Mouse (Mus musculus): Measurements from ENCODE around the gene Clec12a. TPM values are rescaled to one million over a fixed set of nuclear protein-coding genes. Genes with fewer than 3 reads are reported as not detected.
A peak's percentile ranks its signal among the peaks of the same experiment; 100 is the strongest.
"Not testable (repeated sequence)": the region's sequence is repeated elsewhere in the genome, so short reads cannot be mapped to it uniquely, and the experiment has no call there.

Gene Clec12a
- polyA plus RNA-seq (2015; fragmentation: Nextera tagmentation; extraction: Ambion mirVana): 1.9 and 2.6 TPM in 2 replicates

- not testable (repeated sequence) for H3K27ac ChIP-seq; H3K4me3 ChIP-seq (replicated peaks); H3K4me2 ChIP-seq; H3K4me1 ChIP-seq; H3K27me3 ChIP-seq (replicated peaks); H3K36me3 ChIP-seq; H3K9ac ChIP-seq; ATAC-seq (ENCODE audit: insufficient read depth, low FRiP score, low read depth); H3K9me3 ChIP-seq
- WGBS: 76% methylated on average over 4 of the region's 4 CpGs
These were observed at the start of gene Clec12a for GRCm38 (mm10) chr6:129342391-129342790. Clec12a (plus strand) TSS chr6:129342691.

DNA sequence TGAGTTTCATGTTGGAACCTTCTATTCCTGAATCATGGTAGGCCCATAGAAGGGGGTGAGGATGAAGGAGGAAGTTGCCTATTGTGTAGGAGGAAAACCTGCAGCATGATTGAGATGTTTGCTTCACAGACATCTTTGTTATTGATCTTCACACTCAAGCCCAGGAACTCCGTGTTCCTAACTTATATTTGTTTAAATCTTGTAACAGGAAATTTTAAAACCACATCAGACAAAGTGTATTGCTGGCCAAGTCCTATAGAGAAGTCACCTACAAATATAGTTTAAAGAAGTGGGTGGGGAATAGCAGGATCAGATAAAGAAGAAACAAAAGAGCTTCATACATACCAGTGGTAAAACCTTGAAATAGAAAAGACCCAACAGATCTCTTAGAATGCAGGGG lies 38.3 kb upstream of the Clec12a start:
- Histone ChIP-seq H3K4me1 (no peaks in the 10 kb centered on the region), H3K9me3 (no peaks in the 10 kb centered on the region), H3K9ac (no peak overlapping the region), H3K36me3 (no peaks in the 10 kb centered on the region), H3K27me3 (replicated peaks) (no peaks in the 10 kb centered on the region), H3K4me2 (no peak overlapping the region), H3K4me3 (replicated peaks) (no peak overlapping the region), H3K27ac (no peak overlapping the region)
- no peak for ATAC-seq (ENCODE audit: insufficient read depth, low FRiP score, low read depth)
- WGBS: 22% methylated on average over 1 of the region's 1 CpGs

- Histone ChIP-seq H3K27me3 (replicated peaks) (no peaks in the 10 kb centered on the region), H3K4me2 (no peak overlapping the region), H3K4me1 (no peaks in the 10 kb centered on the region), H3K9me3 (no peaks in the 10 kb centered on the region), H3K4me3 (replicated peaks) (no peak overlapping the region), H3K36me3 (no peaks in the 10 kb centered on the region), H3K9ac (no peak overlapping the region), H3K27ac (no peak overlapping the region)
- 78% methylated on average over 3 of the region's 3 CpGs for WGBS
- ATAC-seq (ENCODE audit: insufficient read depth, low FRiP score, low read depth): no peak
These were observed 30.0 kb upstream of the Clec12a start for GRCm38 (mm10) chr6:129312499-129312898.

- H3K27me3 ChIP-seq (replicated peaks): no peaks in the 10 kb centered on the region
- no peaks in the 10 kb centered on the region for H3K36me3 ChIP-seq
- H3K4me1 ChIP-seq: no peaks in the 10 kb centered on the region
- no peak for ATAC-seq (ENCODE audit: insufficient read depth, low FRiP score, low read depth)
- no peak overlapping the region for H3K4me3 ChIP-seq (replicated peaks)
- WGBS: 84% methylated on average over 3 of the region's 3 CpGs
- H3K9me3 ChIP-seq: no peaks in the 10 kb centered on the region
- H3K9ac ChIP-seq: no peak overlapping the region
- H3K4me2 ChIP-seq: no peak overlapping the region
- H3K27ac ChIP-seq: no peak overlapping the region
These were observed 27.8 kb upstream of the Clec12a start for GRCm38 (mm10) chr6:129314655-129315168.

DNA sequence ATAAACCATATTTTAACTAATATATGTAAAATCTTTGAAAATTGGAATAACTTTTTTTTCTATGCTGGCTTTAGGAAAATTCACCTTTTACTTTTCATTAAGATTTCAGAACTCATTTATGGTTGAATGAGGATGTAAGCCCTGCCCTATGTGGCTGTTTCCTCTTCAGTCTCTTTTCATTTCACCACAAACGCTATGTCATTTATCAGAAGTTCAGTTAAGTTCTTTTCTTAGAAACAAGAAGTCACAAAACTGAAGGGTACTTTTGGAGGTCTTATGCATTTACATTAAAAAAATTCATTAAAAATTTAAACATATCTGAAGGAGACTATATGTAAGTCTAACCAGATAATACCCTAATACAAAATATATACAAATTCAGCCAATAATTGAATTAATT lies 26.8 kb upstream of the Clec12a start:
- WGBS: 70% methylated on average over 1 of the region's 1 CpGs
- ATAC-seq (ENCODE audit: insufficient read depth, low FRiP score, low read depth): no peak

GRCm38 (mm10) chr6:129316463-129316862 lies 26.0 kb upstream of the Clec12a start:
- Histone ChIP-seq H3K4me3 (replicated peaks) (no peak overlapping the region), H3K9ac (no peak overlapping the region), H3K27ac (no peak overlapping the region), H3K9me3 (no peaks in the 10 kb centered on the region), H3K4me2 (no peak overlapping the region), H3K36me3 (no peaks in the 10 kb centered on the region), H3K27me3 (replicated peaks) (no peaks in the 10 kb centered on the region), H3K4me1 (no peaks in the 10 kb centered on the region)
- 66% methylated on average over 2 of the region's 2 CpGs for WGBS
- no peak for ATAC-seq (ENCODE audit: insufficient read depth, low FRiP score, low read depth)

More for the DNA sequence above, 26.8 kb upstream of the Clec12a start:
- Histone ChIP-seq H3K36me3 (no peaks in the 10 kb centered on the region), H3K27ac (no peak overlapping the region), H3K9me3 (no peaks in the 10 kb centered on the region), H3K9ac (no peak overlapping the region), H3K4me2 (no peak overlapping the region), H3K27me3 (replicated peaks) (no peaks in the 10 kb centered on the region), H3K4me1 (no peaks in the 10 kb centered on the region), H3K4me3 (replicated peaks) (no peak overlapping the region)

DNA sequence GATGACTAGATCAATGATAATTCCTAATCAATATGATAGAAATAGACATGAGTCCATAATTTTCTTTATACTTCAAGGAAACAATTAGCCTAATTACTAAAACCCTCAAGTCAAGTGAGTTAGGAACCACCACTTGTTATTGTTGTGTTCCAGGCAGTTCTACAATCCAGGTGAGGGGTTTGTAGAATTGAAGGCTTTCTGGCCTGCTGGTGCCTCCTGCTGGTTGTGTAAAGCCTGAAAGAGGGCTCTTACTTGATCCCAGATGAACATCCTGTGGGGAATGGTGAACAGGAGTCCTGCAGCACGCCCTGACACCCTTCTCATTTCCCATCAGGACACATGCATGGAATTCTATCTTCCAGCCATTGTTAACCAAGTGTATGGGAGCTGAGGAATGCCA lies 24.1 kb upstream of the Clec12a start:
- H3K36me3 ChIP-seq: no peaks in the 10 kb centered on the region
- H3K4me1 ChIP-seq: no peaks in the 10 kb centered on the region
- H3K9ac ChIP-seq: no peak overlapping the region
- no peak overlapping the region for H3K4me2 ChIP-seq
- no peak for ATAC-seq (ENCODE audit: insufficient read depth, low FRiP score, low read depth)
- no peak overlapping the region for H3K4me3 ChIP-seq (replicated peaks)
- WGBS: 48% methylated on average over 1 of the region's 1 CpGs
- H3K27ac ChIP-seq: no peak overlapping the region
- no peaks in the 10 kb centered on the region for H3K27me3 ChIP-seq (replicated peaks)
- H3K9me3 ChIP-seq: no peaks in the 10 kb centered on the region

DNA sequence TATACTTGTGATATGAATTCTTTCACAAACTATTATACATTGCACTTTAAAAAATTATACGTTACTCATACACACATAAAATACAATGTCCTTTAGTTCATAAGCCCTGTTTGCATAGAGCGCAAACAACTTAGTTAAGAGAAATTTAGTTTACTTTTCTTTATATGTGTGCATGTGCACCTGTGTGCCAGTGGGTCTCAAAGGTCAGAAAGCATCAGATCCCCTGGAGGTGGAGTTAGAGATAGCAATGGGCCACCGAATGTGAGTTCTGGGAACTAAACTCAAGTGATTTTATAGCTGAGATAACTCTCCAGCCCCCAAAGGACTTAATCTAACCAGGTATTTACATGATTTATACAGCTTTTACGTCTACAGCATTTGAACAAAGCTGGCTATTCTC lies 23.2 kb upstream of the Clec12a start:
- H3K27me3 ChIP-seq (replicated peaks): no peaks in the 10 kb centered on the region
- H3K9me3 ChIP-seq: no peaks in the 10 kb centered on the region
- no peaks in the 10 kb centered on the region for H3K4me1 ChIP-seq
- no peak overlapping the region for H3K9ac ChIP-seq
- no peak for ATAC-seq (ENCODE audit: insufficient read depth, low FRiP score, low read depth)
- H3K4me3 ChIP-seq (replicated peaks): no peak overlapping the region
- no peak overlapping the region for H3K4me2 ChIP-seq
- H3K36me3 ChIP-seq: no peaks in the 10 kb centered on the region
- WGBS: 61% methylated on average over 4 of the region's 4 CpGs
- H3K27ac ChIP-seq: no peak overlapping the region

- Histone ChIP-seq H3K27ac (no peak overlapping the region), H3K36me3 (no peaks in the 10 kb centered on the region), H3K9me3 (no peaks in the 10 kb centered on the region), H3K4me3 (replicated peaks) (no peak overlapping the region), H3K9ac (no peak overlapping the region), H3K27me3 (replicated peaks) (no peaks in the 10 kb centered on the region), H3K4me1 (no peaks in the 10 kb centered on the region), H3K4me2 (no peak overlapping the region)
- ATAC-seq (ENCODE audit: insufficient read depth, low FRiP score, low read depth): no peak
- 67% methylated on average over 1 of the region's 1 CpGs for WGBS
These were observed 16.5 kb upstream of the Clec12a start for GRCm38 (mm10) chr6:129326016-129326415.

GRCm38 (mm10) chr6:129326568-129327150 lies 15.8 kb upstream of the Clec12a start:
- no peak for ATAC-seq (ENCODE audit: insufficient read depth, low FRiP score, low read depth)
- no peaks in the 10 kb centered on the region for H3K27me3 ChIP-seq (replicated peaks)
- no peak overlapping the region for H3K4me3 ChIP-seq (replicated peaks)
- H3K4me2 ChIP-seq: no peak overlapping the region
- no peaks in the 10 kb centered on the region for H3K9me3 ChIP-seq
- no peaks in the 10 kb centered on the region for H3K4me1 ChIP-seq
- H3K9ac ChIP-seq: no peak overlapping the region
- H3K27ac ChIP-seq: no peak overlapping the region
- H3K36me3 ChIP-seq: no peaks in the 10 kb centered on the region
- 53% methylated on average over 13 of the region's 13 CpGs for WGBS

DNA sequence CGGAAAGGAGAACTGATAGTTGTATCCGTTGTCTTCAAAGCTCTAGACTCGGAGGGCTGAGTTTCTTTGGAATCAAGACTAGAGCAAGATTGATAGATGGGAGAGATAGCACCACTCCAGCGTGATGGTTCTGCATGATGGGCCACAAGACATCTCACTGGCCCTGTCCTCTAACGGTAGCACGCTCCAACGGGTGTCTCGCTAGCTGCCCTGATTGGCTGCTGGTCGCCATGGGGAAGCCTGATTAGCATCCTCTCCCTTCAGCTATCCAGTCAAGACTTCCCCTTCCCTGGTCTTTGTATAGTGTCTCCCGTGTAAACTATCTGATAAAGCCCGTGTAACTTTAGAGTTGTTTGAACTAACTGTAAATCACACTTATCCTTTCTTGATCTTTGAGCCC lies 10.9 kb upstream of the Clec12a start, which contains the start of gene 4922502D21Rik:
TSS of gene 4922502D21Rik (minus strand) at position 187 of the 400 bp plus-strand sequence.
- no peak within 1 kb of the TSS for H3K27ac ChIP-seq
- H3K27me3 ChIP-seq (replicated peaks): no peaks in the 10 kb centered on the region
- H3K4me3 ChIP-seq (replicated peaks): no peak within 1 kb of the TSS
- H3K4me2 ChIP-seq: no peak within 1 kb of the TSS
- H3K4me1 ChIP-seq: no peaks in the 10 kb centered on the region
- H3K9me3 ChIP-seq: no peaks in the 10 kb centered on the region
- H3K9ac ChIP-seq: no peak within 1 kb of the TSS
- H3K36me3 ChIP-seq: no peaks in the 10 kb centered on the region
- WGBS: 48% methylated on average over 11 of the region's 11 CpGs
- no peak for ATAC-seq (ENCODE audit: insufficient read depth, low FRiP score, low read depth)

- Histone ChIP-seq H3K4me1 (no peaks in the 10 kb centered on the region), H3K27ac (no peak overlapping the region), H3K36me3 (no peaks in the 10 kb centered on the region), H3K9me3 (no peaks in the 10 kb centered on the region), H3K4me3 (replicated peaks) (no peak overlapping the region), H3K27me3 (replicated peaks) (no peaks in the 10 kb centered on the region), H3K9ac (no peak overlapping the region), H3K4me2 (no peak overlapping the region; the same call in 1 of the 2 replicates)
- ATAC-seq (ENCODE audit: insufficient read depth, low FRiP score, low read depth): peak; percentile 47
- 35% methylated on average over 11 of the region's 11 CpGs for WGBS
These were observed 8.8 kb upstream of the Clec12a start for GRCm38 (mm10) chr6:129333674-129334078.

DNA sequence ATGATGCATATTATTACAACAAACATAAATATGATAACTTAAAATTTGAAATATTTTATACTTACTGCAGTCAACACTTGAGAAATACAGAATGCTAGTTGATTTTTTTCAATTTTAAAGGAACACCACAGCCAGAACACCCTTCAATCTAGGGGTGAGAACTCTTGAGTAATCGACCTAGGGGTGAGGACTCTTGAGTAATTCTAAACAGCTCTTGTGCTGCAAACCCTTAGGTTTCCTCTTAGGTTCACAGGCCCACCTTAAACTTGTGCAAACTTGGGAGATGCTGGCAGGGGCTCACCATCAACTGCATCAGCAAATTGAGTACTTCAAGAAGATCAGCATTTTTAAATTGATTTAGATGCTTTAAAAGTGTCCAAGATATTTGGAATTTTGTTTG lies 4.7 kb upstream of the Clec12a start:
- Histone ChIP-seq H3K27me3 (replicated peaks) (no peaks in the 10 kb centered on the region), H3K9ac (no peak overlapping the region), H3K4me3 (replicated peaks) (no peak overlapping the region), H3K9me3 (no peaks in the 10 kb centered on the region), H3K4me1 (no peaks in the 10 kb centered on the region), H3K27ac (no peak overlapping the region), H3K36me3 (no peaks in the 10 kb centered on the region), H3K4me2 (no peak overlapping the region)
- no peak for ATAC-seq (ENCODE audit: insufficient read depth, low FRiP score, low read depth)
- 54% methylated on average over 1 of the region's 1 CpGs for WGBS

All from stomach, embryonic 15.5 days (tissue).